9 mouse cellular contexts compared by ENCODE assay signal in genomic region chr6:120898188-120898833, GRCm38 (mm10). TPM values are rescaled to one million over a fixed set of nuclear protein-coding genes. Genes with fewer than 3 reads are reported as not detected.
DNase-seq lines count a peak whose midpoint lies in the region; ATAC-seq and TF ChIP-seq lines count a peak whose summit lies in the region.
"Had no signal": no experiment of that assay in that cellular context is flagged by ENCODE, and none has a peak within 500 bp of the region (broad histone marks: within the 10 kb centered on the region; RNA-seq: fewer than 3 reads in every experiment).

No protein-coding gene starts in this region.

- H3K9me3 ChIP-seq in heart, embryonic 14.5 days (ENCODE audit: control insufficient read depth, low read length) = no peaks in the 10 kb centered on the region
- H3K9me3 ChIP-seq in stomach, postnatal 0 days (ENCODE audit: control insufficient read depth, low read length) = no peaks in the 10 kb centered on the region
- H3K9me3 ChIP-seq: limb, embryonic 15.5 days had no signal

- WGBS in heart, embryonic 14.5 days = 74% methylated on average over 6 of the region's 6 CpGs
- WGBS in stomach, postnatal 0 days = 73% methylated on average over 6 of the region's 6 CpGs

- H3K36me3 ChIP-seq in heart, embryonic 14.5 days (ENCODE audit: control insufficient read depth, insufficient read depth, low read length) = peaks cover 16% of the 10 kb centered on the region
- peaks cover 6% of the 10 kb centered on the region for H3K36me3 ChIP-seq in stomach, postnatal 0 days (ENCODE audit: control insufficient read depth, insufficient read depth, low read length)

- H3K4me2 ChIP-seq in heart, embryonic 14.5 days (ENCODE audit: low read length) = no peak overlapping the region
- no peak overlapping the region for H3K4me2 ChIP-seq in stomach, postnatal 0 days (replicated peaks; ENCODE audit: low read depth)
- H3K4me2 ChIP-seq: limb, embryonic 15.5 days had no signal

- H3K4me1 ChIP-seq in heart, embryonic 14.5 days (ENCODE audit: control insufficient read depth in 2 of 2, insufficient read depth in 2 of 2, low read length in 2 of 2) = peaks cover 1 to 6% of the 10 kb centered on the region in 2 experiments; a peak in 3 of 4 replicates
- no peaks in the 10 kb centered on the region for H3K4me1 ChIP-seq in stomach, postnatal 0 days (replicated peaks; ENCODE audit: control insufficient read depth, insufficient read depth)
- H3K4me1 ChIP-seq: limb, embryonic 15.5 days had no signal

- intact Hi-C loops in heart, postnatal 25 days (cut with DNase I) = loop anchor here (2.0 to 10.0 kb wide), 2 partner anchors 236 to 278 kb away; partner anchors contain the start of gene Mical3

- peak; percentile 52; the same call in 1 of the 2 replicates for ATAC-seq in common myeloid progenitor, adult 5-6 weeks (replicated peaks; ENCODE audit: low read depth, poor library complexity, severe bottlenecking)
- ATAC-seq in heart, embryonic 14.5 days (ENCODE audit: insufficient number of reproducible peaks, insufficient read depth, low FRiP score, low read depth) = peak; percentile 59; the same call in 1 of the 2 replicates
- ATAC-seq in megakaryocyte progenitor cell, adult 5-6 weeks (replicated peaks; ENCODE audit: poor library complexity) = peak; percentile 72
- peak; percentile 41; the same call in 1 of the 2 replicates for ATAC-seq in stomach, postnatal 0 days (ENCODE audit: low FRiP score, low TSS enrichment)

- no peak overlapping the region for H3K9ac ChIP-seq in heart, embryonic 14.5 days (ENCODE audit: low read length)
- no peak overlapping the region for H3K9ac ChIP-seq in stomach, postnatal 0 days (ENCODE audit: low read length)
- H3K9ac ChIP-seq: limb, embryonic 15.5 days had no signal

- TF ChIP-seq EP300 in stomach, postnatal 0 days (optimal IDR thresholded peaks at IDR 0.05) = no peak

- peak; percentile 90 for TF ChIP-seq CTCF in stomach, postnatal 0 days (IDR thresholded peaks at IDR 0.05; ENCODE audit: low read depth)

- DNase-seq in heart, adult 18-20 months = peak; percentile 49 to 64
- no peak for DNase-seq in heart, postnatal 25 days (ENCODE audit: low spot score)
- DNase-seq in R1 (ENCODE audit: low read depth, low spot score) = peak; percentile 80
- DNase-seq in kidney, postnatal 10 days = peak; percentile 55
- DNase-seq in stomach, postnatal 0 days (ENCODE audit: low spot score) = peak; percentile 47

- H3K27ac ChIP-seq in heart, embryonic 14.5 days (replicated peaks in 1 of 2; ENCODE audit: control insufficient read depth in 1 of 2, insufficient read depth in 1 of 2, low read depth in 2 of 2, low read length in 2 of 2) = no peak overlapping the region
- no peak overlapping the region for H3K27ac ChIP-seq in stomach, postnatal 0 days (replicated peaks)
- H3K27ac ChIP-seq: limb, embryonic 15.5 days had no signal

- H3K4me3 ChIP-seq in heart, embryonic 14.5 days (ENCODE audit: control insufficient read depth in 1 of 2, insufficient read depth in 1 of 2, low read depth in 1 of 2, low read length in 2 of 2) = no peak overlapping the region
- H3K4me3 ChIP-seq in stomach, postnatal 0 days (ENCODE audit: low read depth, low read length) = no peak overlapping the region
- H3K4me3 ChIP-seq: limb, embryonic 15.5 days had no signal

- no peaks in the 10 kb centered on the region for H3K27me3 ChIP-seq in heart, embryonic 14.5 days (ENCODE audit: control insufficient read depth, insufficient read depth, low read length)
- no peaks in the 10 kb centered on the region for H3K27me3 ChIP-seq in stomach, postnatal 0 days (ENCODE audit: control insufficient read depth, insufficient read depth, low read length)
- H3K27me3 ChIP-seq: limb, embryonic 15.5 days had no signal

RNA-seq across cellular contexts. Expression of gene Bid, which starts 18.3 kb away (rescaled TPM):
- total RNA-seq in heart, adult 18-20 months (2021) = 1 to 10 TPM in 1 of 2 experiments, under 1 TPM in 1; 0.97 to 1.3 TPM
- 1 to 10 TPM in 1 of 2 experiments, under 1 TPM in 1; 0.89 to 1.2 TPM for total RNA-seq in heart, postnatal 25 days (2021)
- total RNA-seq in common myeloid progenitor, adult 5-6 weeks (2017) = 28.1 and 29.7 TPM in 2 replicates
- polyA plus RNA-seq in heart, embryonic 14.5 days (2014; fragmentation: Nextera tagmentation; extraction: Ambion mirVana) = 8.0 and 9.1 TPM in 2 replicates
- total RNA-seq in megakaryocyte progenitor cell, adult 5-6 weeks (2015) = 89.7 and 91.0 TPM in 2 replicates
- total RNA-seq in megakaryocyte progenitor cell, adult 5-6 weeks (2017) = 51.7 and 55.4 TPM in 2 replicates
- 21.6 and 21.8 TPM in 2 replicates for polyA plus RNA-seq in stomach, postnatal 0 days (2015; fragmentation: Nextera tagmentation; extraction: Ambion mirVana)

Comparison
In these comparisons a context has a peak if more than half of its experiments do, and no peak if none do; other contexts are left out.
1. RNA of gene Bid, which starts 18.3 kb away (total RNA-seq): 51.7 to 91.0 TPM in megakaryocyte progenitor cell, adult 5-6 weeks and 28.1 to 29.7 TPM in common myeloid progenitor, adult 5-6 weeks; 0.97 to 1.3 TPM in heart, adult 18-20 months and 0.89 to 1.2 TPM in heart, postnatal 25 days; every median in the first group is over 10 times any median in the second.
2. Peak in every context shown above with its lines, with median percentiles within 50 percentile points of each other: ATAC-seq.